In the genomic region with DNA sequence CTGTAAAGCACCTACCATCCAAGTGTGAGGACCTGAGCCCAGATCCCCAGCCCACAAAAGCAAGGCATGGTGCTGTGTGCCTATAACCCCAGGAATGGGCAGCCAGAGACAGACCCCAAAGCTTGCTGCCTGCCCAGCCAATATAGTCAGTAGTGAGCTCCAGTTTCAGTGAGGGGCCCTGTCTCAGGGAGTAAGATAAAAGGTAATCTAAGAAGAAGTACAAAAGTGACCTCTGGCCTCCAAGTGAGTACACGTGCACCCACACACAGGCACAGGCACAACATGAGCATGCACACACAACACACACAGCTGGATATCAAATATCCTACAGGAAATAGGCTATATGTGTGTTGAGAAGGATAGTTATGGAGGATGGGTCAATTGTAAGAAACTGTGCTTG, we compare ENCODE assay signal across 22 mouse cellular contexts.
"Had no signal": no experiment of that assay in that cellular context is flagged by ENCODE, and none has a peak within 500 bp of the region (broad histone marks: within the 10 kb centered on the region; RNA-seq: fewer than 3 reads in every experiment).

No protein-coding gene starts in this region.

- ATAC-seq: liver, postnatal 0 days; lung, postnatal 0 days; midbrain, embryonic 13.5 days; midbrain, embryonic 15.5 days had no signal

- H3K4me3 ChIP-seq: liver, embryonic 15.5 days; lung, embryonic 15.5 days; megakaryocyte, embryonic 14.5 days; midbrain, embryonic 13.5 days; midbrain, embryonic 15.5 days; neural tube, embryonic 13.5 days; neural tube, embryonic 15.5 days had no signal

- DNase-seq: liver, postnatal 0 days; lung, adult 2 months; lung, postnatal 14 days; lung, postnatal 36 days; retina, postnatal 1 day; right cerebral cortex, adult 18-20 months; right cerebral cortex, postnatal 25 days; right cerebral cortex, postnatal 4 days; spleen, adult 18-20 months; thymus, adult 18-20 months; thymus, postnatal 14 days; thymus, postnatal 36 days had no signal

- H3K9ac ChIP-seq: liver, embryonic 15.5 days; liver, postnatal 0 days; lung, embryonic 15.5 days; midbrain, embryonic 13.5 days; midbrain, embryonic 15.5 days; neural tube, embryonic 13.5 days; neural tube, embryonic 15.5 days had no signal

- H3K4me2 ChIP-seq: liver, embryonic 15.5 days; lung, embryonic 15.5 days; midbrain, embryonic 11.5 days; midbrain, embryonic 13.5 days; midbrain, embryonic 15.5 days; neural tube, embryonic 13.5 days; neural tube, embryonic 15.5 days had no signal

- H3K27ac ChIP-seq: liver, embryonic 15.5 days; lung, embryonic 15.5 days; macrophage; midbrain, embryonic 13.5 days; midbrain, embryonic 15.5 days; neural tube, embryonic 13.5 days; neural tube, embryonic 15.5 days had no signal

- H3K36me3 ChIP-seq: liver, embryonic 15.5 days; lung, embryonic 15.5 days; midbrain, embryonic 13.5 days; midbrain, embryonic 15.5 days; neural tube, embryonic 13.5 days; neural tube, embryonic 15.5 days had no signal

- H3K9me3 ChIP-seq: liver, embryonic 15.5 days; lung, embryonic 15.5 days; midbrain, embryonic 13.5 days; midbrain, embryonic 15.5 days; neural tube, embryonic 13.5 days; neural tube, embryonic 15.5 days had no signal

- H3K27me3 ChIP-seq: liver, embryonic 15.5 days; lung, embryonic 15.5 days; megakaryocyte, embryonic 14.5 days; midbrain, embryonic 13.5 days; midbrain, embryonic 15.5 days; neural tube, embryonic 13.5 days; neural tube, embryonic 15.5 days had no signal

- H3K4me1 ChIP-seq: liver, embryonic 15.5 days; lung, embryonic 15.5 days; megakaryocyte, embryonic 14.5 days; midbrain, embryonic 13.5 days; midbrain, embryonic 15.5 days; neural tube, embryonic 13.5 days; neural tube, embryonic 15.5 days had no signal
